Mouse (Mus musculus) ES-Bruce4 (cell line): ENCODE measurements around the gene Stard3.

Experiments
- CTCF ChIP-seq: IDR thresholded peaks from one replicate; pipeline ENCODE4 v1.8.1; 2011; ENCODE audit warnings: low read depth, low read length
- POLR2A ChIP-seq: IDR thresholded peaks from one replicate; pipeline ENCODE4 v1.8.1; 2011; ENCODE audit warnings: low read length; ENCODE audit not compliant: insufficient read depth

GRCm38 (mm10) chr11:98347385-98348082 is 10.6 kb upstream of the Stard3 start:
- TF ChIP-seq POLR2A (no peak), CTCF (no peak)
